Mouse (Mus musculus): ENCODE data around the gene Sertad3. TPM values are rescaled to one million over a fixed set of nuclear protein-coding genes. Genes with fewer than 3 reads are reported as not detected.
A peak's percentile ranks its signal among the peaks of the same experiment; 100 is the strongest.

Sertad3 gene
- polyA plus RNA-seq, 1 experiment from 2014 or later: 19.4 TPM

GRCm38 (mm10) chr7:27526039-27526827 is 52.7 kb downstream of the Sertad3 start:
- Histone ChIP-seq H3K9me3 (ENCODE audit: control insufficient read depth, low read length) (no peaks in the 10 kb centered on the region), H3K36me3 (ENCODE audit: control insufficient read depth, insufficient read depth, low read length) (peaks cover 8% of the 10 kb centered on the region; the same call in 1 of the 2 replicates), H3K4me1 (ENCODE audit: control insufficient read depth in 2 of 2, insufficient read depth in 2 of 2, low read length in 2 of 2) (peaks cover 5% of the 10 kb centered on the region in 2 experiments; a peak in 3 of 4 replicates), H3K9ac (ENCODE audit: low read length) (peak overlapping the region; percentile 27; the same call in 1 of the 2 replicates), H3K27me3 (ENCODE audit: control insufficient read depth, insufficient read depth, low read length) (no peaks in the 10 kb centered on the region), H3K4me3 (ENCODE audit: control insufficient read depth in 1 of 2, insufficient read depth in 1 of 2, low read depth in 1 of 2, low read length in 2 of 2) (no peak overlapping the region), H3K4me2 (ENCODE audit: low read length) (no peak overlapping the region), H3K27ac (replicated peaks in 1 of 2; ENCODE audit: control insufficient read depth in 1 of 2, insufficient read depth in 1 of 2, low read depth in 2 of 2, low read length in 2 of 2) (peak overlapping the region; percentile 2 to 20; a peak in 2 of 4 replicates)
- 19% methylated on average over 10 of the region's 10 CpGs for WGBS
- no peak for ATAC-seq (ENCODE audit: insufficient number of reproducible peaks, insufficient read depth, low FRiP score, low read depth)

Other genes starting within 250 kb of the Sertad3 start
- 3.4 and 3.8 TPM in 2 replicates for gene Itpkc, start 245.1 kb upstream of the Sertad3 start, polyA plus RNA-seq (2014; fragmentation: Nextera tagmentation; extraction: Ambion mirVana)
- 9.9 and 11.9 TPM in 2 replicates for gene Coq8b, start 240.7 kb upstream of the Sertad3 start, polyA plus RNA-seq (2014; fragmentation: Nextera tagmentation; extraction: Ambion mirVana)
- 3.3 and 5.4 TPM in 2 replicates for gene Numbl, start 215.3 kb upstream of the Sertad3 start, polyA plus RNA-seq (2014; fragmentation: Nextera tagmentation; extraction: Ambion mirVana)
- gene Ltbp4, start 136.1 kb upstream of the Sertad3 start, polyA plus RNA-seq (2014; fragmentation: Nextera tagmentation; extraction: Ambion mirVana): 47.7 and 55.1 TPM in 2 replicates
- gene Shkbp1, start 117.7 kb upstream of the Sertad3 start, polyA plus RNA-seq (2014; fragmentation: Nextera tagmentation; extraction: Ambion mirVana): 18.3 and 22.0 TPM in 2 replicates
- not detected in 2 replicates for gene Gm20479, start 116.3 kb upstream of the Sertad3 start, polyA plus RNA-seq (2014; fragmentation: Nextera tagmentation; extraction: Ambion mirVana)
- gene Sptbn4, start 26.1 kb upstream of the Sertad3 start, polyA plus RNA-seq (2014; fragmentation: Nextera tagmentation; extraction: Ambion mirVana): 0.15 and 0.20 TPM in 2 replicates
- gene Blvrb, start 25.8 kb upstream of the Sertad3 start, polyA plus RNA-seq (2014; fragmentation: Nextera tagmentation; extraction: Ambion mirVana): 49.7 and 57.9 TPM in 2 replicates
- gene Sertad1, start 13.1 kb downstream of the Sertad3 start, polyA plus RNA-seq (2014; fragmentation: Nextera tagmentation; extraction: Ambion mirVana): 34.5 and 34.8 TPM in 2 replicates
- gene Prx, start 25.6 kb downstream of the Sertad3 start, polyA plus RNA-seq (2014; fragmentation: Nextera tagmentation; extraction: Ambion mirVana): 0.58 and 0.59 TPM in 2 replicates
- gene Hipk4, start 49.5 kb downstream of the Sertad3 start, polyA plus RNA-seq (2014; fragmentation: Nextera tagmentation; extraction: Ambion mirVana): 0.24 and 0.26 TPM in 2 replicates
- 54.5 and 61.7 TPM in 2 replicates for gene Pld3, start 79.5 kb downstream of the Sertad3 start, polyA plus RNA-seq (2014; fragmentation: Nextera tagmentation; extraction: Ambion mirVana)
- gene 2310022A10Rik, start 79.5 kb downstream of the Sertad3 start, polyA plus RNA-seq (2014; fragmentation: Nextera tagmentation; extraction: Ambion mirVana): 31.0 TPM in 2 replicates
- 66.5 and 76.0 TPM in 2 replicates for gene Akt2, start 117.8 kb downstream of the Sertad3 start, polyA plus RNA-seq (2014; fragmentation: Nextera tagmentation; extraction: Ambion mirVana)
- 0.32 TPM in 1 of 2 replicates, not detected in the other for gene Ttc9b, start 180.1 kb downstream of the Sertad3 start, polyA plus RNA-seq (2014; fragmentation: Nextera tagmentation; extraction: Ambion mirVana)
- gene Map3k10, start 200.8 kb downstream of the Sertad3 start, polyA plus RNA-seq (2014; fragmentation: Nextera tagmentation; extraction: Ambion mirVana): 3.8 and 4.3 TPM in 2 replicates
- gene Zfp607b, start 215.6 kb downstream of the Sertad3 start, polyA plus RNA-seq (2014; fragmentation: Nextera tagmentation; extraction: Ambion mirVana): 2.2 and 2.5 TPM in 2 replicates